Mouse (Mus musculus): ENCODE data around the gene Tnfsf4. TPM values are rescaled to one million over a fixed set of nuclear protein-coding genes. Genes with fewer than 3 reads are reported as not detected.
A peak's percentile ranks its signal among the peaks of the same experiment; 100 is the strongest.

The Tnfsf4 gene
- total RNA-seq (2021) (not detected), polyA plus RNA-seq (2012; rRNA removed) (not detected in 2 replicates)
- long read RNA-seq = 0 reads

GRCm38 (mm10) chr1:161394931-161395459 is at the start of gene Tnfsf4:
TSS of gene Tnfsf4 (plus strand) at chr1:161395409.
- DNase-seq = no peak

GRCm38 (mm10) chr1:161350981-161351380 is 44.2 kb upstream of the Tnfsf4 start:
- DNase-seq = no peak

GRCm38 (mm10) chr1:161365006-161365405 is 30.2 kb upstream of the Tnfsf4 start:
- no peak for DNase-seq

- DNase-seq = no peak
These were observed 23.3 kb upstream of the Tnfsf4 start for GRCm38 (mm10) chr1:161371919-161372318.

- no peak for DNase-seq
These were observed 19.3 kb upstream of the Tnfsf4 start for GRCm38 (mm10) chr1:161375866-161376265.

- no peak for DNase-seq
These were observed 16.6 kb upstream of the Tnfsf4 start for GRCm38 (mm10) chr1:161378571-161378970.

GRCm38 (mm10) chr1:161379685-161380424 is 15.4 kb upstream of the Tnfsf4 start:
- peak; percentile 26 for DNase-seq

GRCm38 (mm10) chr1:161380425-161380780 is 14.8 kb upstream of the Tnfsf4 start:
- DNase-seq = peak; percentile 12

GRCm38 (mm10) chr1:161390066-161390465 is 5.1 kb upstream of the Tnfsf4 start:
- no peak for DNase-seq

- DNase-seq = no peak
These were observed 2.3 kb upstream of the Tnfsf4 start for GRCm38 (mm10) chr1:161392906-161393305.

- DNase-seq = no peak
These were observed 401 bp downstream of the Tnfsf4 start for GRCm38 (mm10) chr1:161395610-161396009.

GRCm38 (mm10) chr1:161396351-161396750 is 1.1 kb downstream of the Tnfsf4 start:
- no peak for DNase-seq

- DNase-seq = peak; percentile 60
These were observed 4.9 kb downstream of the Tnfsf4 start for GRCm38 (mm10) chr1:161400126-161400525.

- DNase-seq = no peak
These were observed 7.9 kb downstream of the Tnfsf4 start for GRCm38 (mm10) chr1:161403061-161403460.

- DNase-seq = no peak
These were observed 11.3 kb downstream of the Tnfsf4 start for GRCm38 (mm10) chr1:161406480-161406879.

GRCm38 (mm10) chr1:161419926-161420325 is 24.7 kb downstream of the Tnfsf4 start:
- no peak for DNase-seq

GRCm38 (mm10) chr1:161420646-161421045 is 25.4 kb downstream of the Tnfsf4 start:
- no peak for DNase-seq

GRCm38 (mm10) chr1:161426277-161427056 is 31.3 kb downstream of the Tnfsf4 start:
- no peak for DNase-seq

GRCm38 (mm10) chr1:161427057-161427311 is 31.8 kb downstream of the Tnfsf4 start:
- no peak for DNase-seq

- DNase-seq = no peak
These were observed 40.6 kb downstream of the Tnfsf4 start for GRCm38 (mm10) chr1:161435781-161436180.

- DNase-seq = no peak
These were observed 41.3 kb downstream of the Tnfsf4 start for GRCm38 (mm10) chr1:161436503-161436902.

GRCm38 (mm10) chr1:161444858-161445257 is 49.6 kb downstream of the Tnfsf4 start:
- DNase-seq = no peak

GRCm38 (mm10) chr1:161451683-161452245 is 56.6 kb downstream of the Tnfsf4 start:
- DNase-seq = no peak
